Mouse (Mus musculus) urinary bladder, postnatal 14 days (tissue): ENCODE data around the gene Nfib.

Experiments used
- DNase-seq: peaks from one replicate; pipeline ENCODE4 v3.0.0; 2021; ENCODE audit warnings: low spot score

The Nfib gene

DNA sequence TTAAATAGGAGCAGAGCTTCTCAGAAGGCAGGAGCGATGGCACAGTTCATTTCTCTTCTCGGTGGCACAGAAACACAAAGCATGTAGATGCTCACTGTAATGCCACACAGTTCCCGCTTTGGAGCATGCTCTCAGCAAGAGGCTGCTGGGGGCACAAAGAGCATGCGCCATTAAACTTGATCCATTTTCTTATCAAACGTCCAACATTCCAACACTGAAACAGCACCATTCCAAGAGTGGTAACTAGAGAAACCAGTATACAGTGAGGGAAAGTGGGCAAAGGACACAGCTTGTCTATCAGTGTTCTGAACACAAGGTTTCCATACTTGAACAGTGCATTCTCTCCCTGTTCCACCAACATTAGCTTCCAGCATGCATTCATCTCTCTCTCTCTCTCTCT, 206.3 kb downstream of the Nfib start:
- no peak for DNase-seq

DNA sequence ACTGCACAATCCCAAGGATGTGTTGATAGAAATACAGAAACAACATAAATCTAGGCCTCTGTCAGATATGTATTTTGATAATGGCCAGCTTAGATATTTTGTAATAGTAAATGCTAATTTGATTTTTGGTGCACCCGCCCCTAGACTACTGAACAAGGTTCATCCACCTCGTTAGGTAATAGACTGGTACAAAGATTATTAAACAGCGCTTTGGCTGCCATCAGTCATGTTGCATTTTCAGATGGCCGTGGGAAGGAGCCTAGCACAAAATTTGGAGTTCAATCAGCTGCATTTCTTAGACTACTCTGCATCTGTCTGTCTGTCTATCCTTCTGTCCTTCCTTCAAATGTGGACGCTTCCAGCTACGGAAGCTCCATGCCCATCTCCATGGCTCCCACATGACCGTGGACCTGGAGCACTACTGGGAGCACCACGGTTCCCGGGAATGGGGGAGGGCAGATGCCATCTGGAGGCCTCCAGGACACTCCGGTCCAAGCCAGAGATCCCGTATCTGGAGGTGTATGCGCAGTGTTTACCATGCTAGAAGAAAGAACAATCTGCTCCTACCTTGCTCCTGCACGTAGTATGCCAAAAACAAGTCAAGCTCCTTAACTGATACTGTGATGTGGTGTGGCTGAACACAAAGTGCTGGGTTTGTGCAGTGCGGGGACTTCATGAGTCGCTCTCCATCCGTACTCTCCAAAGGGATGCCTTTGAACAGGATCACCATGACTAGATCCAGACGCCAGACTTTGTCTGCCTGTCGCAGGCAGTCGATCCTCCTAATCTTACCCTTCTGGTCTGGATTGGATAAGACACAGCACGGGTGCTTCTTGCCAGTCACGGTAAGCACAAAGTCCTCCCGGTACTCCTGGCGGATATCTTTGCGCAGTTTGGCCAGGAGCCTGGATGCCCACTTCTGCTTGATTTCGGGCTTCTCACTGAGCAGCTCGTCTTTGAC, 207.6 kb downstream of the Nfib start:
- no peak for DNase-seq

DNA sequence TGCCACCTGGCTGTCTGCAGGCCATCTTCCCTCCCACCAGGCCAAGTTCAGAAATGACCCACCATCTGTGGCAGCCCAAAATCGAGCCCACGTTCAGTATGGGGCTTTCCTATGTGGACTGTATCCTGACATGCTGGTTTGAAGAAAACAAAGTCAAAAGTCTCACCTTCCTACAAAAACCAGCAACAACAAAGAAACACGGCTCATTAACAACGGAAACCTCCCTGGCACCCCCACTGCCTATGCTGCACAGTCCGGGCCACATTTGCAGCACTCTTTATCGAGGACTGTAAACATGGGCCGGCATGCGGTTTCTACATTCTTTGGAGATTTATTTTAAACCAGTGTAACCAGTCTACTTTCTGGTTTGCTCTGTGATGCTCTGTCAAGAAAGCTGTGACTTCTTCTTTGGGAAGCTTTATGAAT, 208.4 kb downstream of the Nfib start:
- DNase-seq: peak; percentile 45

DNA sequence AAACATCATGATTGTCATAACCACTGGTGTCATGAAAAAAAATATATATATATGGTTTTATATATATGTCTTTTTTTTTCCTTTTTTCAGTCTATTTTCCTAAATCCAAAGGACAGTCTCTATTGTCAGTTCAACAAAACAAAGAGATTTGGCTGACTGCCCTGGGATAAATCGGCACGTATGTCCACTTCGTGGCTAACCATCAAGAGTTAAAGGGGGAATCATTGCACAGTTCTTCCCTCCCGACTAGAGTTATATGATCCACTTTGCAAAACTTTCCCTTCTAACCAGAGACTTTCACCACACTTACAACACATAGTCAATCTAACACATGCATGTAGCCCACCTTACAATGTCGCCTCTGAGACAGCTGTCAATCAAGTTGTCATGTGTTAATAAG, 209.2 kb downstream of the Nfib start:
- DNase-seq: no peak

GRCm38 (mm10) chr4:82495605-82496004, 209.9 kb downstream of the Nfib start:
- DNase-seq: no peak

GRCm38 (mm10) chr4:82494829-82495228, 210.7 kb downstream of the Nfib start:
- DNase-seq: no peak

- DNase-seq: no peak
These were observed 211.1 kb downstream of the Nfib start for GRCm38 (mm10) chr4:82494424-82494823.

DNA sequence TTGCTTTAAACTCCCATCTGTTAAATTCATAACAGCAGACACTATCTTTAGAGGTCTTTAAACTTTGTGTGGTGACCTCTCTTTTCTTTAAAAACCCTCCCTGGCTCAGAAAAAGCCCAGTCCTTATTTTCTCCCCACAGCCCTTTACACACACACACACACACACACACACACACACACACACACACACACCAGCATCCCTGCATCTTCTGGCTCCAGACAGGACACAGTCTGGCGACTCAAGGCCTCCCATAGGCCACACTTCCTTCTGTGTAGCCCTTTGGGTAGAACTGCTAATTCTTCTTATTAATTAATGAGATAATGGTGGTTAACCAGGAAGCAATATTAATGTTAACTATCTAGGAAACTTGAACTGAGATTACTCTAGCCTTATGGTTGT, 211.7 kb downstream of the Nfib start:
- no peak for DNase-seq

DNA sequence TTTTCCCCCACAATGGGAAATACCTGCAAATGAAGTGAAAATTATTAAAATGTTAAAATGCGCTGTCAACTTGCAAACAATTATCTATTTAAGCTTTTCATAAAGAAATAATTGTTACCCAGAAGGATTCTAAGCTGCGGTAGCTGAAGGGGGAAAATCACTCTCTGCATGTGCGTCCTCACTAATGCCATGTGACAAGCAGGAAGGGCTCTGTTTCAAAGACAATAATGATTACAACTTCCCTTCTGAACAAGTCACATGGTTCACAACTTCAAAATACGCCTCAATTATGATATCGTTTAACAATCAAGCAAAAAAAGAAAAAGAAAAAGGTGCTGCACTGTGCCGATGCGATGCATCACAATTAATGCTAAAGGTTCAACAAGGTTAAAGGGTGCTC, 212.2 kb downstream of the Nfib start:
- no peak for DNase-seq

DNA sequence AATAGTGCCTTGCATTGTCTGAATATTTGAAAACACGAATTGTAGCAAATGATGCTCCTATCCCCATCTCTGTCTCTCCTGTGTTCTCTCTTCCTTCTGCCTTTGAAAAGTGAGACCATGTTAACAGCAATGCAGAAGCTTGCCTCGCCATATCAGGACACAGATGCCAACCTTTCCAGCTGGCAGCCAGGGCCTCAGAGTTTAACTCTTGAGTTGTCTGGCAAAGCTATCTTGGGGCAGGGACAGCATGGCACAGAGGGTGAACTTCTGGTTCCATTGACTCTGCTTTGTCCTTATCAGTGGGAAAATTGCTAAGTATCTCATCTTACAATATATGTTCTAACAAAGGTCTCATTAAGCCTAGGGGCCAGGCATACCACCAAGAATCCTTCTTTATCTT, 212.8 kb downstream of the Nfib start:
- DNase-seq: no peak

- no peak for DNase-seq
These were observed 215.6 kb downstream of the Nfib start for GRCm38 (mm10) chr4:82489939-82490338.

GRCm38 (mm10) chr4:82485910-82486309, 219.6 kb downstream of the Nfib start:
- DNase-seq: no peak

GRCm38 (mm10) chr4:82483871-82484270, 221.7 kb downstream of the Nfib start:
- no peak for DNase-seq

DNA sequence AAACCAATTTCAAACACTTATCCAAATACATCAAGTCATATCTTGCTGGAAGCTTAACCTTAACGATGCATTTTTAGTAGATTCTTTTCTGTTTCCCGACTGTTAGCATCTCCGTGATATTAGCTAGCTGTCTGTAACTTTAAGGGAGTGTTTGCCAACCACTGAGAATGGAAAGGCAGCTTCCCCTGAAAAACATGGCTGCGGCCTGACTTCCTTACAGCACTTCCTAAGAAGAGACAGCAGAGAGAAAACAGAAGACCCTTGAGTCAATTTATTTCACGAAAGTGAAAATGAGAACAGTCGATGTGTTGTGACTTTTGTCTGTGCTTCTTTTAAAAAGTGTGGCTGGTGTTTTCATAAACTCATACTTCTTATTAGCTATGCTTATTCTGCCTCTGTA, 222.3 kb downstream of the Nfib start:
- DNase-seq: no peak

- DNase-seq: no peak
These were observed 224.9 kb downstream of the Nfib start for GRCm38 (mm10) chr4:82480635-82481034.

GRCm38 (mm10) chr4:82479394-82479793, 226.2 kb downstream of the Nfib start:
- no peak for DNase-seq

- DNase-seq: no peak
These were observed 227.8 kb downstream of the Nfib start for GRCm38 (mm10) chr4:82477742-82478141.

DNA sequence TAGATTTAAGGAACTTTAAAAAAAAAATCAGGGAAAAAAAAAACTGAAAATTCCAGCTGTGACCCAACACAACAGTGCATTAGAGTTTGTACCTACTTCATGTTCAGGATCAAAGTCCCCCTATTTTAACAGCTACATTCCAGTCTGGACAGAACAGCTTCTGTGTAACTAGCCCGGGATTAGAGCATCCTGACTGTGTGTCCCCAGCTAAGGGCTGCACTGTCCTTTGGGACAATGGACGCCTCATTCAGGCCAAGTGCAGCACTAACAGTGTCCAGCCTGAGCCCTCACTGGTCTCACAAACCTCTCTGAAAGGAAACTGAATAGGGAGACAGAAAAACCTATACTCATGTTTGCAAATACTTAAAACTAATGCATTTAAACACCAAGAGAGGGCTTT, 229.1 kb downstream of the Nfib start:
- DNase-seq: no peak

- no peak for DNase-seq
These were observed 231.2 kb downstream of the Nfib start for GRCm38 (mm10) chr4:82474334-82474733.

GRCm38 (mm10) chr4:82470938-82471320, 234.6 kb downstream of the Nfib start:
- DNase-seq: no peak

- DNase-seq: no peak
These were observed 235.2 kb downstream of the Nfib start for GRCm38 (mm10) chr4:82470212-82470937.

- DNase-seq: no peak
These were observed 236.6 kb downstream of the Nfib start for GRCm38 (mm10) chr4:82468944-82469343.

GRCm38 (mm10) chr4:82466717-82467116, 238.8 kb downstream of the Nfib start:
- peak; percentile 54 for DNase-seq
